Mouse (Mus musculus) liver, postnatal 0 days (tissue): ENCODE measurements around the gene Capn12.

ENCODE experiments used
- CTCF ChIP-seq: sonication (generic); IDR thresholded peaks from 2 replicates; pipeline ENCODE4 v1.5.1; 2016; ENCODE audit warnings: antibody characterized with exemption, low read depth
- EP300 ChIP-seq: IDR thresholded peaks from 2 replicates; pipeline ENCODE4 v1.6.1; 2016; ENCODE audit warnings: antibody characterized with exemption, low read depth, mild to moderate bottlenecking

- no peak for TF ChIP-seq CTCF
- TF ChIP-seq EP300 = peak; percentile 33; the same call in 1 of the 2 replicates
These were observed 42.7 kb downstream of the Capn12 start for GRCm38 (mm10) chr7:28923865-28924291.
